Mouse (Mus musculus) lung, postnatal 0 days (tissue): ENCODE measurements around the gene Abr.

Source experiments
- CTCF ChIP-seq: IDR thresholded peaks from 2 replicates; pipeline ENCODE4 v1.5.1; 2016; ENCODE audit warnings: antibody characterized with exemption, mild to moderate bottlenecking
- EP300 ChIP-seq: IDR thresholded peaks from 2 replicates; pipeline ENCODE4 v1.6.1; 2016; ENCODE audit warnings: antibody characterized with exemption, mild to moderate bottlenecking, control low read depth

GRCm38 (mm10) chr11:76398798-76399586, 223.1 kb downstream of the Abr start, which contains the start of gene Nxn:
- TF ChIP-seq EP300 (no peak), CTCF (peak; percentile 49)
